Mouse (Mus musculus): ENCODE results near the gene Csnk2b. TPM values are rescaled to one million over a fixed set of nuclear protein-coding genes. Genes with fewer than 3 reads are reported as not detected.
A peak's percentile ranks its signal among the peaks of the same experiment; 100 is the strongest.

The Csnk2b gene
- polyA plus RNA-seq, 1 experiment from 2014 or later, result 131 TPM

- Histone ChIP-seq H3K4me2 (ENCODE audit: low read depth, low read length) (peak overlapping the region; percentile 84), H3K27ac (ENCODE audit: low read depth) (peak overlapping the region; percentile 63), H3K27me3 (ENCODE audit: insufficient read depth, low read length) (no peaks in the 10 kb centered on the region), H3K4me3 (ENCODE audit: low read depth, low read length) (peak overlapping the region; percentile 88), H3K9ac (replicated peaks) (peak overlapping the region; percentile 89), H3K36me3 (replicated peaks; ENCODE audit: insufficient read depth, low read length) (peaks cover 33% of the 10 kb centered on the region), H3K4me1 (ENCODE audit: insufficient read depth) (peaks cover 17% of the 10 kb centered on the region), H3K9me3 (ENCODE audit: low read length) (no peaks in the 10 kb centered on the region)
- ATAC-seq, result peak; percentile 10
- DNase-seq, result no peak
- TF ChIP-seq CTCF (IDR thresholded peaks at IDR 0.05; ENCODE audit: low read depth), result no peak
- TF ChIP-seq EP300 (IDR thresholded peaks at IDR 0.05; ENCODE audit: low read depth), result no peak
- WGBS (ENCODE audit: insufficient replicate concordance), result under 1% methylated on average over 33 of the region's 33 CpGs
Observed at GRCm38 (mm10) chr17:35120745-35121142, 1.1 kb downstream of the Csnk2b start.

GRCm38 (mm10) chr17:35115046-35116019, 6.5 kb downstream of the Csnk2b start, which contains the start of gene Ly6g5b:
Gene Ly6g5b, minus strand, starts transcription at chr17:35115428.
- 75% methylated on average over 8 of the region's 8 CpGs for WGBS (ENCODE audit: insufficient replicate concordance)
- Histone ChIP-seq H3K27ac (ENCODE audit: low read depth) (no peak within 1 kb of the TSS), H3K27me3 (ENCODE audit: insufficient read depth, low read length) (no peaks in the 10 kb centered on the region), H3K4me2 (ENCODE audit: low read depth, low read length) (no peak within 1 kb of the TSS), H3K9me3 (ENCODE audit: low read length) (no peaks in the 10 kb centered on the region), H3K4me1 (ENCODE audit: insufficient read depth) (0 out of 2 replicates have a peak, but pooled peaks cover 3% of the 10 kb centered on the region), H3K36me3 (replicated peaks; ENCODE audit: insufficient read depth, low read length) (peaks cover 32% of the 10 kb centered on the region), H3K9ac (replicated peaks) (no peak within 1 kb of the TSS), H3K4me3 (ENCODE audit: low read depth, low read length) (no peak within 1 kb of the TSS)
- DNase-seq (peak; percentile 63), ATAC-seq (no peak; the same call in 1 of the 2 replicates)
- no peak for TF ChIP-seq EP300 (IDR thresholded peaks at IDR 0.05; ENCODE audit: low read depth)
- TF ChIP-seq CTCF (IDR thresholded peaks at IDR 0.05; ENCODE audit: low read depth), result peak; percentile 75

GRCm38 (mm10) chr17:35111774-35112173, 10.1 kb downstream of the Csnk2b start:
- WGBS (ENCODE audit: insufficient replicate concordance), result 63% methylated on average over 9 of the region's 9 CpGs
- TF ChIP-seq EP300 (IDR thresholded peaks at IDR 0.05; ENCODE audit: low read depth) (no peak), CTCF (IDR thresholded peaks at IDR 0.05; ENCODE audit: low read depth) (no peak)
- Histone ChIP-seq H3K27ac (ENCODE audit: low read depth) (no peak overlapping the region), H3K9ac (replicated peaks) (no peak overlapping the region), H3K27me3 (ENCODE audit: insufficient read depth, low read length) (no peaks in the 10 kb centered on the region), H3K4me1 (ENCODE audit: insufficient read depth) (no peaks in the 10 kb centered on the region), H3K9me3 (ENCODE audit: low read length) (no peaks in the 10 kb centered on the region), H3K4me2 (ENCODE audit: low read depth, low read length) (no peak overlapping the region), H3K36me3 (replicated peaks; ENCODE audit: insufficient read depth, low read length) (peaks cover 15% of the 10 kb centered on the region; the same call in 1 of the 2 replicates), H3K4me3 (ENCODE audit: low read depth, low read length) (no peak overlapping the region)
- ATAC-seq (no peak), DNase-seq (no peak)

GRCm38 (mm10) chr17:35108097-35108496, 13.8 kb downstream of the Csnk2b start, which contains the start of gene Ly6g5c:
Gene Ly6g5c, plus strand, starts transcription at chr17:35108279.
- DNase-seq, result no peak
- WGBS (ENCODE audit: insufficient replicate concordance), result 80% methylated on average over 6 of the region's 6 CpGs
- Histone ChIP-seq H3K4me1 (ENCODE audit: insufficient read depth) (peaks cover 28% of the 10 kb centered on the region), H3K9me3 (ENCODE audit: low read length) (no peaks in the 10 kb centered on the region), H3K4me2 (ENCODE audit: low read depth, low read length) (no peak within 1 kb of the TSS), H3K36me3 (replicated peaks; ENCODE audit: insufficient read depth, low read length) (no peaks in the 10 kb centered on the region), H3K4me3 (ENCODE audit: low read depth, low read length) (no peak within 1 kb of the TSS), H3K27ac (ENCODE audit: low read depth) (no peak within 1 kb of the TSS), H3K27me3 (ENCODE audit: insufficient read depth, low read length) (no peaks in the 10 kb centered on the region), H3K9ac (replicated peaks) (no peak within 1 kb of the TSS)
- ATAC-seq, result no peak
- TF ChIP-seq EP300 (IDR thresholded peaks at IDR 0.05; ENCODE audit: low read depth), result no peak
- TF ChIP-seq CTCF (IDR thresholded peaks at IDR 0.05; ENCODE audit: low read depth), result no peak

- H3K9ac ChIP-seq (replicated peaks), result no peak overlapping the region
- no peak overlapping the region for H3K4me2 ChIP-seq (ENCODE audit: low read depth, low read length)
- peaks cover 10% of the 10 kb centered on the region for H3K36me3 ChIP-seq (replicated peaks; ENCODE audit: insufficient read depth, low read length)
- peaks cover 38% of the 10 kb centered on the region for H3K4me1 ChIP-seq (ENCODE audit: insufficient read depth)
- DNase-seq (no peak), ATAC-seq (no peak)
- H3K27me3 ChIP-seq (ENCODE audit: insufficient read depth, low read length), result no peaks in the 10 kb centered on the region
- TF ChIP-seq CTCF (IDR thresholded peaks at IDR 0.05; ENCODE audit: low read depth), result no peak
- TF ChIP-seq EP300 (IDR thresholded peaks at IDR 0.05; ENCODE audit: low read depth), result no peak
- 65% methylated on average over 3 of the region's 3 CpGs for WGBS (ENCODE audit: insufficient replicate concordance)
- no peaks in the 10 kb centered on the region for H3K9me3 ChIP-seq (ENCODE audit: low read length)
- H3K27ac ChIP-seq (ENCODE audit: low read depth), result no peak overlapping the region
- H3K4me3 ChIP-seq (ENCODE audit: low read depth, low read length), result no peak overlapping the region
Observed at GRCm38 (mm10) chr17:35106522-35106921, 15.3 kb downstream of the Csnk2b start.

- no peaks in the 10 kb centered on the region for H3K9me3 ChIP-seq (ENCODE audit: low read length)
- H3K36me3 ChIP-seq (replicated peaks; ENCODE audit: insufficient read depth, low read length), result peaks cover 17% of the 10 kb centered on the region
- TF ChIP-seq EP300 (IDR thresholded peaks at IDR 0.05; ENCODE audit: low read depth) (no peak), CTCF (IDR thresholded peaks at IDR 0.05; ENCODE audit: low read depth) (peak; percentile 79)
- H3K4me1 ChIP-seq (ENCODE audit: insufficient read depth), result peaks cover 38% of the 10 kb centered on the region
- DNase-seq, result peak; percentile 53
- no peak overlapping the region for H3K4me3 ChIP-seq (ENCODE audit: low read depth, low read length)
- H3K9ac ChIP-seq (replicated peaks), result no peak overlapping the region
- H3K27me3 ChIP-seq (ENCODE audit: insufficient read depth, low read length), result no peaks in the 10 kb centered on the region
- peak overlapping the region; percentile 48; the same call in 1 of the 2 replicates for H3K27ac ChIP-seq (ENCODE audit: low read depth)
- ATAC-seq, result no peak
- peak overlapping the region; percentile 40; the same call in 1 of the 2 replicates for H3K4me2 ChIP-seq (ENCODE audit: low read depth, low read length)
- 24% methylated on average over 13 of the region's 13 CpGs for WGBS (ENCODE audit: insufficient replicate concordance)
Observed at GRCm38 (mm10) chr17:35105740-35106389, 16.0 kb downstream of the Csnk2b start.

Measured in liver, postnatal 0 days (tissue).